Mouse (Mus musculus): Measurements from ENCODE around the gene Mbd3. TPM values are rescaled to one million over a fixed set of nuclear protein-coding genes. Genes with fewer than 3 reads are reported as not detected.

Gene Mbd3
- total and polyA plus RNA-seq, 2 experiments from 2014 or later, result 43.9 to 196 TPM

DNA sequence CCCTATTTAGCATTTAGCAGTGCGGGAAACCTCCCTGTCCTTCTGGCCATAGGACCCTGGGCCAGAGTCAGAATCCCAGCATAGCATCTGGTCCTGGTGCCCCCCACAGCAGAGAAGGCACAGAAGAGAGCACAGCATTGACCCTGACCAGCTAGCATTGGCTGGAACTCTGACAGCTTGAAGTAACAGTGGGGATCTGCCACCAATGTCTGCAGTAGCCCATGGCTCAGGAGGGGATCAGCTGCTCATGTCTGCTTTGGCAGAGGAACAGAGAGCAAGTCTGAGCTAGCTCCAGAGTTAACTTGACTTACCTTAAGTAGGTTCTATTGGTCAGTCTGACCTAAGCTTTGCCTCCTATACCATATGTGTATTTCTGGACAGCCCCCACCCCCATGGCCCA lies 18.5 kb upstream of the Mbd3 start:
- Histone ChIP-seq H3K27me3 (ENCODE audit: insufficient read depth, low read length) (no peaks in the 10 kb centered on the region), H3K36me3 (ENCODE audit: insufficient read depth) (peaks cover 78% of the 10 kb centered on the region), H3K9me3 (ENCODE audit: low read length) (no peaks in the 10 kb centered on the region), H3K4me3 (ENCODE audit: low read depth, low read length) (no peak overlapping the region), H3K27ac (ENCODE audit: low read depth, low read length) (no peak overlapping the region), H3K4me2 (ENCODE audit: low read depth) (no peak overlapping the region), H3K4me1 (ENCODE audit: insufficient read depth) (no peaks in the 10 kb centered on the region), H3K9ac (no peak overlapping the region)
- no peak for DNase-seq
- WGBS, result 78% methylated on average over 1 of the region's 1 CpGs
- no peak for ATAC-seq
- TF ChIP-seq CTCF (IDR thresholded peaks at IDR 0.05; ENCODE audit: low read depth), result no peak

GRCm38 (mm10) chr10:80417371-80417770 lies 18.0 kb upstream of the Mbd3 start:
- Histone ChIP-seq H3K27me3 (ENCODE audit: insufficient read depth, low read length) (no peaks in the 10 kb centered on the region), H3K9me3 (ENCODE audit: low read length) (no peaks in the 10 kb centered on the region), H3K4me2 (ENCODE audit: low read depth) (no peak overlapping the region), H3K4me1 (ENCODE audit: insufficient read depth) (no peaks in the 10 kb centered on the region), H3K27ac (ENCODE audit: low read depth, low read length) (no peak overlapping the region), H3K4me3 (ENCODE audit: low read depth, low read length) (no peak overlapping the region), H3K36me3 (ENCODE audit: insufficient read depth) (peaks cover 83% of the 10 kb centered on the region), H3K9ac (no peak overlapping the region)
- no peak for DNase-seq
- no peak for TF ChIP-seq CTCF (IDR thresholded peaks at IDR 0.05; ENCODE audit: low read depth)
- 88% methylated on average over 10 of the region's 10 CpGs for WGBS
- ATAC-seq, result no peak

- no peak for DNase-seq
- no peak for TF ChIP-seq CTCF (IDR thresholded peaks at IDR 0.05; ENCODE audit: low read depth)
- H3K27ac ChIP-seq (ENCODE audit: low read depth, low read length), result no peak overlapping the region
- H3K36me3 ChIP-seq (ENCODE audit: insufficient read depth), result peaks cover 95% of the 10 kb centered on the region
- H3K27me3 ChIP-seq (ENCODE audit: insufficient read depth, low read length), result no peaks in the 10 kb centered on the region
- no peak overlapping the region for H3K4me3 ChIP-seq (ENCODE audit: low read depth, low read length)
- ATAC-seq, result no peak
- H3K4me1 ChIP-seq (ENCODE audit: insufficient read depth), result no peaks in the 10 kb centered on the region
- H3K9ac ChIP-seq, result no peak overlapping the region
- H3K9me3 ChIP-seq (ENCODE audit: low read length), result no peaks in the 10 kb centered on the region
- 85% methylated on average over 7 of the region's 7 CpGs for WGBS
- no peak overlapping the region for H3K4me2 ChIP-seq (ENCODE audit: low read depth)
Measured at GRCm38 (mm10) chr10:80415566-80415965, 16.2 kb upstream of the Mbd3 start.

DNA sequence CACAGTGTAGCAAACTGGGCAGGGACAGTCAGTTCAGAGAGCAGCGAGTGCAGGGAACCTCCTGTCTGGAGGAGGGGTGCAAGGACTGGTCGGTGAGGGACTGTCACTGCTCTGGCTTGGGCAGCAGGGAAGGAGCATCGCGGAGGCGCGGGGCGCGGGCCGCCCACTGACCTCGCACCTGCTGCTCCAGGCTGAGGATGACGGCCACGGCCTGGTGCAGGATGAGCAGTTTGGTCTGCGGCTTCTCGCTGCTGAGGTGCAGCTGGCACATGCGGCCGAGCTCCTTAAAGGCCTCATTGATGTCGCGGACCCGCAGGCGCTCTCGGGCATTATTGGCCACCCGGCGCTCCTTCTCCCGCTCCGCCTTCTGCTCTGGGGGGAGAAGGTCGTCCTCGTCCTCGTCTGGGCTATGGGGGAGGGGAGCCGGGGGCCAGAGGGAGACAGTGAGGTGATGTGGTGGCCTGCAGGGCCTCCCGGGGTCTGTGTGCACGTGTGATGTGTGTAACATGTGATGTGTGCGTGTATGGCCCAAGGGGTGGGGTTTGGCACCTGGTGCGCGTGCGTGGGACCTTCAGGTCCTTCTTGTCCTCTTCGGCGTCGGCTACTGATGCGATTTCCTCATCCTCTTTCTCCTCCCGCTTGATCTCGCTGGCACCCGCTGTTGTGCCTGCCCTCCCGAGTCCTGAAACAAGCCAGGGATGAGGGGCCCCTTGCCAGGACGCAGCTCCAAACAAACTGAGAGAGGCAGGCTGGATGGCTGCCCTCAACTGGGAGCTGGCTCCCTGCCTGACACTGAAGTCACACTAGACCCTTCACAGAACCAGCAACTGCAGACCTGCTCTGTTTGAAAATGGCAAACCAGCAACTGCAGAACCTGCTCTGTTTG lies 13.5 kb upstream of the Mbd3 start:
- WGBS, result 69% methylated on average over 44 of the region's 44 CpGs

DNA sequence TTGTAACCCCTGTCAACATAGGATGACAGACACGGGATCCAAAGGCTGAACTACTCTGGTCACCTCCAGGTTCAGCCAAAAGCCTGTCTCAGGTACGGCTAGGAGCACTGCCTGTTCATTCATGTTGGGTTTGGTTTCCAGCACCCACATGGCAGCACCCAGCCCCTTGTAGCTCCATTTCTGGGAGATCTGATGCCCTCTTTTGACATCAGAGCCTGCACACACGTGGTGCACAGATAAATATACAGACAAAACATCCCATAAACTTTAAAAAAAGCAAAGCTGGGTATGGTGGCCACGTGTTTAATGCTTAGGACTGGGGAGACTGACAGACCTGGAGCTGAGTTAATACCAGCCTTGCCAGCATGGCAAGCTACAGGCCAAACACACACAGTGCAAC lies 8.6 kb upstream of the Mbd3 start:
- Histone ChIP-seq H3K9me3 (ENCODE audit: low read length) (no peaks in the 10 kb centered on the region), H3K27ac (ENCODE audit: low read depth, low read length) (no peak overlapping the region), H3K4me2 (ENCODE audit: low read depth) (no peak overlapping the region), H3K4me1 (ENCODE audit: insufficient read depth) (peaks cover 8% of the 10 kb centered on the region), H3K27me3 (ENCODE audit: insufficient read depth, low read length) (no peaks in the 10 kb centered on the region), H3K9ac (no peak overlapping the region), H3K36me3 (ENCODE audit: insufficient read depth) (peaks cover 57% of the 10 kb centered on the region), H3K4me3 (ENCODE audit: low read depth, low read length) (no peak overlapping the region)
- TF ChIP-seq CTCF (IDR thresholded peaks at IDR 0.05; ENCODE audit: low read depth), result no peak
- 54% methylated on average over 4 of the region's 4 CpGs for WGBS
- no peak for ATAC-seq
- no peak for DNase-seq

More for the DNA sequence above, 13.5 kb upstream of the Mbd3 start:
- Histone ChIP-seq H3K27ac (ENCODE audit: low read depth, low read length) (peak overlapping the region; percentile 45; the same call in 1 of the 2 replicates), H3K4me1 (ENCODE audit: insufficient read depth) (no peaks in the 10 kb centered on the region), H3K36me3 (ENCODE audit: insufficient read depth) (peaks cover 87% of the 10 kb centered on the region), H3K4me2 (ENCODE audit: low read depth) (no peak overlapping the region), H3K4me3 (ENCODE audit: low read depth, low read length) (no peak overlapping the region), H3K9me3 (ENCODE audit: low read length) (no peaks in the 10 kb centered on the region), H3K27me3 (ENCODE audit: insufficient read depth, low read length) (no peaks in the 10 kb centered on the region), H3K9ac (no peak overlapping the region)
- no peak for TF ChIP-seq CTCF (IDR thresholded peaks at IDR 0.05; ENCODE audit: low read depth)
- DNase-seq (peak; percentile 79), ATAC-seq (peak; percentile 77)

GRCm38 (mm10) chr10:80406684-80407501 lies 7.5 kb upstream of the Mbd3 start, which contains the start of gene Uqcr11:
TSS of gene Uqcr11 (minus strand) at chr10:80406830.
- Histone ChIP-seq H3K27ac (ENCODE audit: low read depth, low read length) (peak within 1 kb of the TSS; percentile 83), H3K4me2 (ENCODE audit: low read depth) (peak within 1 kb of the TSS; percentile 88), H3K27me3 (ENCODE audit: insufficient read depth, low read length) (no peaks in the 10 kb centered on the region), H3K4me1 (ENCODE audit: insufficient read depth) (peaks cover 8% of the 10 kb centered on the region), H3K9me3 (ENCODE audit: low read length) (no peaks in the 10 kb centered on the region), H3K9ac (peak within 1 kb of the TSS; percentile 83), H3K4me3 (ENCODE audit: low read depth, low read length) (peak within 1 kb of the TSS; percentile 84), H3K36me3 (ENCODE audit: insufficient read depth) (peaks cover 55% of the 10 kb centered on the region)
- WGBS, result 2% methylated on average over 27 of the region's 27 CpGs
- TF ChIP-seq CTCF (IDR thresholded peaks at IDR 0.05; ENCODE audit: low read depth), result no peak
- ATAC-seq (peak; percentile 94), DNase-seq (peak; percentile 95)
